Mouse (Mus musculus) neural tube, embryonic 15.5 days (tissue): ENCODE results near the gene Vav1. TPM values are rescaled to one million over a fixed set of nuclear protein-coding genes. Genes with fewer than 3 reads are reported as not detected.

Experiments
- ATAC-seq: fragments of 200-750 bp; cut with Nextera tagmentation; 2 replicates; pipeline ENCODE4 v1.8.0; 2017; ENCODE audit warnings: mild to moderate bottlenecking, moderate TSS enrichment, moderate library complexity; ENCODE audit not compliant: low FRiP score
- H3K27ac ChIP-seq: fragments of 300-500 bp; sonication (generic); replicated peaks from 2 replicates; pipeline ENCODE4 v1.5.1; 2015; ENCODE audit warnings: mild to moderate bottlenecking, inconsistent platforms
- H3K27me3 ChIP-seq: fragments of 300-500 bp; sonication (generic); replicated peaks from 2 replicates; pipeline ENCODE4 v1.6.1; 2015; ENCODE audit warnings: inconsistent platforms
- H3K36me3 ChIP-seq: fragments of 300-500 bp; sonication (generic); 2 replicates; pipeline ENCODE4 v1.6.1; 2015; ENCODE audit warnings: inconsistent platforms
- H3K4me1 ChIP-seq: fragments of 300-500 bp; sonication (generic); 2 replicates; pipeline ENCODE4 v1.6.1; 2015; ENCODE audit warnings: inconsistent platforms
- H3K4me2 ChIP-seq: fragments of 300-500 bp; sonication (generic); 2 replicates; pipeline ENCODE4 v1.6.1; 2015; ENCODE audit warnings: inconsistent platforms, mild to moderate bottlenecking, moderate library complexity
- H3K4me3 ChIP-seq: fragments of 300-500 bp; sonication (generic); replicated peaks from 2 replicates; pipeline ENCODE4 v1.5.1; 2015; ENCODE audit warnings: mild to moderate bottlenecking, inconsistent platforms
- H3K9ac ChIP-seq: fragments of 300-500 bp; sonication (generic); replicated peaks from 2 replicates; pipeline ENCODE4 v1.6.1; 2015; ENCODE audit warnings: mild to moderate bottlenecking, inconsistent platforms
- H3K9me3 ChIP-seq: fragments of 300-500 bp; sonication (generic); replicated peaks from 2 replicates; pipeline ENCODE4 v1.6.1; 2016; ENCODE audit warnings: inconsistent platforms
- WGBS: fragments of 180-500 bp; shearing (Covaris S2); methylation state at CpG from one replicate; pipeline ENCODE4 v1.1.7; 2015; ENCODE audit warnings: mixed read lengths; 5-methylcytosine and 5-hydroxymethylcytosine counted together
- polyA plus RNA-seq: library from polyadenylated mRNA; unstranded; fragments of >200 nt; fragmentation: Nextera tagmentation; extraction: Ambion mirVana; gene quantifications from 2 replicates; pipeline ENCODE4 v1.2.1, GENCODE M21; 2015

Gene Vav1
- polyA plus RNA-seq, 1 experiment from 2014 or later: 1.6 TPM

GRCm38 (mm10) chr17:57258191-57258590 is 20.7 kb upstream of the Vav1 start:
- no peak for ATAC-seq
- no peaks in the 10 kb centered on the region for H3K27me3 ChIP-seq
- WGBS: 96% methylated on average over 3 of the region's 3 CpGs
- no peaks in the 10 kb centered on the region for H3K9me3 ChIP-seq
- H3K9ac ChIP-seq: no peak overlapping the region
- no peaks in the 10 kb centered on the region; the same call in 1 of the 2 replicates for H3K36me3 ChIP-seq
- H3K4me1 ChIP-seq: no peaks in the 10 kb centered on the region
- H3K27ac ChIP-seq: no peak overlapping the region
- no peak overlapping the region for H3K4me2 ChIP-seq
- no peak overlapping the region for H3K4me3 ChIP-seq

GRCm38 (mm10) chr17:57259742-57260141 is 19.2 kb upstream of the Vav1 start:
- H3K9me3 ChIP-seq: no peaks in the 10 kb centered on the region
- no peak overlapping the region for H3K27ac ChIP-seq
- H3K4me3 ChIP-seq: no peak overlapping the region
- H3K36me3 ChIP-seq: no peaks in the 10 kb centered on the region; the same call in 1 of the 2 replicates
- 87% methylated on average over 8 of the region's 8 CpGs for WGBS
- no peak overlapping the region for H3K9ac ChIP-seq
- no peak overlapping the region for H3K4me2 ChIP-seq
- no peak for ATAC-seq
- no peaks in the 10 kb centered on the region for H3K27me3 ChIP-seq
- no peaks in the 10 kb centered on the region for H3K4me1 ChIP-seq

GRCm38 (mm10) chr17:57260351-57260750 is 18.5 kb upstream of the Vav1 start:
- Histone ChIP-seq H3K27ac (no peak overlapping the region), H3K27me3 (no peaks in the 10 kb centered on the region), H3K9me3 (no peaks in the 10 kb centered on the region), H3K4me3 (no peak overlapping the region), H3K9ac (no peak overlapping the region), H3K4me1 (no peaks in the 10 kb centered on the region), H3K4me2 (no peak overlapping the region), H3K36me3 (no peaks in the 10 kb centered on the region)
- ATAC-seq: no peak
- WGBS: 93% methylated on average over 9 of the region's 9 CpGs

GRCm38 (mm10) chr17:57261286-57261685 is 17.6 kb upstream of the Vav1 start:
- Histone ChIP-seq H3K27ac (no peak overlapping the region), H3K9ac (no peak overlapping the region), H3K27me3 (no peaks in the 10 kb centered on the region), H3K4me3 (no peak overlapping the region), H3K4me1 (no peaks in the 10 kb centered on the region), H3K9me3 (no peaks in the 10 kb centered on the region), H3K4me2 (no peak overlapping the region), H3K36me3 (no peaks in the 10 kb centered on the region)
- WGBS: 100% methylated on average over 4 of the region's 4 CpGs
- no peak for ATAC-seq

GRCm38 (mm10) chr17:57261796-57262195 is 17.1 kb upstream of the Vav1 start:
- no peak for ATAC-seq
- WGBS: 55% methylated on average over 1 of the region's 1 CpGs

GRCm38 (mm10) chr17:57262901-57263550 is 15.9 kb upstream of the Vav1 start:
- no peaks in the 10 kb centered on the region for H3K4me1 ChIP-seq
- no peak overlapping the region for H3K27ac ChIP-seq
- H3K4me2 ChIP-seq: no peak overlapping the region
- H3K36me3 ChIP-seq: no peaks in the 10 kb centered on the region
- H3K9me3 ChIP-seq: no peaks in the 10 kb centered on the region
- WGBS: 93% methylated on average over 17 of the region's 17 CpGs
- no peak for ATAC-seq
- no peaks in the 10 kb centered on the region for H3K27me3 ChIP-seq
- H3K9ac ChIP-seq: no peak overlapping the region
- no peak overlapping the region for H3K4me3 ChIP-seq

More at GRCm38 (mm10) chr17:57261796-57262195, 17.1 kb upstream of the Vav1 start:
- H3K4me1 ChIP-seq: no peaks in the 10 kb centered on the region
- H3K36me3 ChIP-seq: no peaks in the 10 kb centered on the region
- no peak overlapping the region for H3K4me3 ChIP-seq
- no peak overlapping the region for H3K9ac ChIP-seq
- no peak overlapping the region for H3K27ac ChIP-seq
- no peaks in the 10 kb centered on the region for H3K27me3 ChIP-seq
- H3K9me3 ChIP-seq: no peaks in the 10 kb centered on the region
- H3K4me2 ChIP-seq: no peak overlapping the region

GRCm38 (mm10) chr17:57264164-57264563 is 14.7 kb upstream of the Vav1 start:
- H3K9me3 ChIP-seq: no peaks in the 10 kb centered on the region
- H3K36me3 ChIP-seq: no peaks in the 10 kb centered on the region
- no peak overlapping the region for H3K4me2 ChIP-seq
- no peaks in the 10 kb centered on the region for H3K27me3 ChIP-seq
- no peak overlapping the region for H3K27ac ChIP-seq
- WGBS: 84% methylated on average over 2 of the region's 2 CpGs
- no peak overlapping the region for H3K4me3 ChIP-seq
- no peak for ATAC-seq
- H3K9ac ChIP-seq: no peak overlapping the region
- H3K4me1 ChIP-seq: no peaks in the 10 kb centered on the region

GRCm38 (mm10) chr17:57264972-57265945 is 13.6 kb upstream of the Vav1 start:
- WGBS: 32% methylated on average over 22 of the region's 22 CpGs
- Histone ChIP-seq H3K27me3 (no peaks in the 10 kb centered on the region), H3K4me1 (no peaks in the 10 kb centered on the region), H3K9ac (no peak overlapping the region), H3K4me2 (no peak overlapping the region), H3K9me3 (no peaks in the 10 kb centered on the region), H3K4me3 (no peak overlapping the region), H3K36me3 (no peaks in the 10 kb centered on the region), H3K27ac (no peak overlapping the region)
- ATAC-seq: no peak

- ATAC-seq: no peak
- Histone ChIP-seq H3K27ac (no peak overlapping the region), H3K9ac (no peak overlapping the region), H3K27me3 (peaks cover 12% of the 10 kb centered on the region; the same call in 1 of the 2 replicates), H3K4me3 (no peak overlapping the region), H3K36me3 (no peaks in the 10 kb centered on the region), H3K4me2 (no peak overlapping the region), H3K4me1 (no peaks in the 10 kb centered on the region), H3K9me3 (no peaks in the 10 kb centered on the region)
- 95% methylated on average over 6 of the region's 6 CpGs for WGBS
These were observed 11.3 kb upstream of the Vav1 start for GRCm38 (mm10) chr17:57267556-57268126.

- Histone ChIP-seq H3K27ac (no peak overlapping the region), H3K4me3 (no peak overlapping the region), H3K9ac (no peak overlapping the region), H3K9me3 (no peaks in the 10 kb centered on the region), H3K4me1 (peaks cover 18% of the 10 kb centered on the region), H3K36me3 (no peaks in the 10 kb centered on the region), H3K4me2 (no peak overlapping the region), H3K27me3 (peaks cover 40% of the 10 kb centered on the region)
- WGBS: 63% methylated on average over 9 of the region's 9 CpGs
- no peak for ATAC-seq
These were observed 7.6 kb upstream of the Vav1 start for GRCm38 (mm10) chr17:57271301-57271700.

- H3K27ac ChIP-seq: no peak overlapping the region
- 37% methylated on average over 7 of the region's 7 CpGs for WGBS
- no peak overlapping the region for H3K9ac ChIP-seq
- H3K4me1 ChIP-seq: peaks cover 26% of the 10 kb centered on the region
- H3K4me2 ChIP-seq: no peak overlapping the region
- no peak overlapping the region for H3K4me3 ChIP-seq
- ATAC-seq: no peak
- H3K27me3 ChIP-seq: peaks cover 40% of the 10 kb centered on the region
- H3K9me3 ChIP-seq: no peaks in the 10 kb centered on the region
- no peaks in the 10 kb centered on the region for H3K36me3 ChIP-seq
These were observed 5.1 kb upstream of the Vav1 start for GRCm38 (mm10) chr17:57273846-57274245.
